Mouse (Mus musculus): ENCODE measurements around the gene Rps12-ps3. TPM values are rescaled to one million over a fixed set of nuclear protein-coding genes. Genes with fewer than 3 reads are reported as not detected.

The Rps12-ps3 gene
- total RNA-seq, 4 experiments from 2014 or later: 166 to 376 (median 279) TPM

DNA sequence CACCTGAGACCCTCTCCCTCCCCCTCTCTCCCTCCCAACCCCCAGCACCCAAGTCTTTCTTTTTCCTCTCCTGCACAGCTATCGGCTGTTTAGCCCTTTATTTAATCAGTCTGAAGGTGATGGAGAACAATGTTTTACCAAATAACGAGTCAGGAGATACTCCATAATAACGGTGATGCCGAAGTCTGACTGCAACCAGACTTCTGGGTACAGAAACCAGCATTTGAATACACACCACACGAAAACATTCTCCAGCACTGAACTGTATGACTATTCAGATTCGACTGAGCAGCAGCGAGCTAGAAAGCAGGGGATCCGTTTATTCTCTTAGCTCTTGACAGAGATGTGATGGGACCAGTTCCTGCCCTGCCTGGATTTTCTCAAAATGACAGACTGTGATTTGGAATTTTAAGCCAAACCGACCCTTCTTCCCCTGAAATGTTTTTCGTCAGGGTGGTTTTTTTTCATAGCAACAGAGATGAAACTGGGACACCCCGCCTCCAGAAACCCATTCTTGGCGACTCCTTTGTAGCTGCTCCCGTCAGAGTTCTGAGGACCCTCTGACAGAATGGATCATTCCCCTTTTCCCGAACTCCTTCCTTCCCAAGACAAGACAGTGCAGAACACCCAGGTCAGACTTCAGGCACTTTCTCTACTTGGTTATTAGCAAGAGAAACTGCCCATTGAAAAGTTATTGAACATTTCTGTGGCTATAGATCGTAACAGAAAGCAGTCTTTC is 29.2 kb downstream of the Rps12-ps3 start:
- DNase-seq (ENCODE audit: low spot score in 2 of 2): no peak

DNA sequence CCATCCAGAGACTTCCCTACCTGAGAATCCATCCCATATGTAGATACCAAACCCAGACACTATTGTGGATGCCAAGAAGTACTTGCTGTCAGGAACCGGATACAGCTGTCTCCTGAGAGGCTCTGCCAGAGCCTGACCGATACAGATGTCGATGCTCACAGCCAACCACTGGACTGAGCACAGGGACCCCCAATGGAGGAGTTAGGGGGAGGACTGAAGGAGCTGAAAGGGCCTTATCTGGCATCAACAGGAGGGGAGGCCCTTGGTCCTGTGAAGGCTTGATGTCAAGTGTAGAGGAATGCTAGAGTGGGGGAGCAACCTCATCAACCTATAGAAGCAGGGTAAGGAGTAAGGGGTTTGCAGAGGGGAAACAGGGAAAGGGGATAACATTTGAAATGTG is 30.7 kb downstream of the Rps12-ps3 start:
- DNase-seq (ENCODE audit: low spot score in 2 of 2): no peak

DNA sequence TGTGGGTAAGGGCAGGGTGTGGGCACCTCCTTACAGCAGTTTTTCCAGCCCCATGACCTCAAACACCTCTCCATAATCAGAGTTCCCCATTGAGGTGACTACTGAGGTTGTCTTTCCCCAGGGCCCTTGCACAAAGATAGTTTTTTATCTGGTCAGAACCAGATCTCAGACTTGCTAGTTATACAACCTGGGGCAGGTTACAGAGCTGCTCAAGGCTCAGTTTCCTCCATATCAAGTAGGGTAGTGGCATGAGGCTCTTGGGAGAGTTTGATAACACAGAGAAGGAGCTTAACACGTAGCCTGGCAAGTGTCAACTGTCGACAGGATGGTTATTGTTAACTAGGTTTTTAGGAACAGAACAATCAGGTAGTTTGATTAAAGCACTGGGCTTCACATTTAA is 32.8 kb downstream of the Rps12-ps3 start:
- no peak for DNase-seq (ENCODE audit: low spot score in 2 of 2)

DNA sequence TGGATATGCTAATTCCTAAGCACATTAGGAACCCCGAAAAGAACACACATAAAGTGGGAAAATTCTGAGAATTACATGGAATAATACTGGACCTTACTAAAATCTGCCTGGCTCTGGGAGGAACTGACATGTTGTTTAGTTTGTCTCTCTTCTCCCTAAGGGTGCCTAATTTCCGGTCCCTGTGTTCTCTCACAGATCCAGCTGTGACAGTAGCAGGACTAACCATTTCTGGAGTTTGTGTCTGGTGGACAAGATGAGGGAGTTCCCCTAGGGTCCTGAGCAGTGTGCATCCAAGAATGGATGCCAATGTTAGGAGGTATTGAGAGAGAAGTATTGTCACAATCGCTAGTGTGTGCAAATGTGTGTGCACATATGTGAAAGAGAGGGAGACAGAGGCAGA is 34.3 kb downstream of the Rps12-ps3 start:
- DNase-seq (ENCODE audit: low spot score in 2 of 2): no peak

DNA sequence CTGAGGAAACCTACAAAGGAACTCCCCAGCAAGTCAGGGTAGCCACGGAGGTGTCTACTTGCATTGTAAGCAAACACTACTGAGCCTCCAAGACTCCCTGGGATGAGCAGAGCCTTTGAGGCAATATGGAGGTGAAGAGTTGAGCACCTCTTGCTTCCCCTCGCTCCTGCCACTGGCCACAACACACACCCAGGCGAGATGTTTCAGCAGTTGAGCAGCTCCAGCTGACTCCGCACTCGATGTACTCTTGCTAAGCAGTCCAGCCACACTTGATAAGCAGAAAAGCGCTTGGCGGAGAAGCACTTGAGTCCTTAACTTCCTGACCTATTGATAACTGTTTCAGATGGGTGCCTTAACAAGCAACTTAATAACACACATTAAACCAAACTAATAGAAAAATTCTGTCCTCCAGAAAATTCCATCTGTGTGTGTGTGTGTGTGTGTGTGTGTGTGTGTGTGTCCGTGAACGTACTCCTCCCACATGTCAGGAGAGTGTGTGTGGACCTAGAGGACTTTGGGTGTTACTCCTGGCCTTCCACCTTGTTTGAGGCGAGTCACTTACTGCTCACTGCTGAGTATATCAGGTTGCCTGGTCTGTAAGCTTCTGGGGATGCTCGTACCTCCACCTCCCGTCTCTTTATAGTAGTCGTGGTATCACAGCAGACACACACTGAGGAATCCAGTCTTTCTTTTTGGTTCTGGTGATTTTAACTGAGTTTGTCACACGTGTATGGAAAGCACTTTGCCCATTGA is 34.9 kb downstream of the Rps12-ps3 start:
- DNase-seq (ENCODE audit: low spot score in 2 of 2): no peak

DNA sequence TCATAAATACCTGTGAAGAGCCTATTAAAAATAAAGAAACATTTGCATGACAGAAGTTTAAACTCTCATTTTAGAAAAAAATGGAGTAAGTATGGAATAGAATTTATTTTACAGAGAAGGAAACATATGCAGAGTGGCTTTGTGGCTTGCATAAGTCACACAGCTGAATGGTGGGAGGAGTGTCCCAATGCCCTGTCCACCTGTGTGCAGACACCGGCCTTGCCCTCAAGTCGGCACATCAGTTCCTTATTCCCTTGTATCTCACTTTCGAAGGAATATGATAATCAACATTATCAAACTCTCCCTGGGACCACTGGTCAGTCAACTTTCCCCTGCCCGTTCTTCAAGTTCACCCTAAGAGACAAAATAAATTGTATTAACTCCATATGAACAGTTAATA is 35.8 kb downstream of the Rps12-ps3 start:
- DNase-seq (ENCODE audit: low spot score in 2 of 2): no peak

DNA sequence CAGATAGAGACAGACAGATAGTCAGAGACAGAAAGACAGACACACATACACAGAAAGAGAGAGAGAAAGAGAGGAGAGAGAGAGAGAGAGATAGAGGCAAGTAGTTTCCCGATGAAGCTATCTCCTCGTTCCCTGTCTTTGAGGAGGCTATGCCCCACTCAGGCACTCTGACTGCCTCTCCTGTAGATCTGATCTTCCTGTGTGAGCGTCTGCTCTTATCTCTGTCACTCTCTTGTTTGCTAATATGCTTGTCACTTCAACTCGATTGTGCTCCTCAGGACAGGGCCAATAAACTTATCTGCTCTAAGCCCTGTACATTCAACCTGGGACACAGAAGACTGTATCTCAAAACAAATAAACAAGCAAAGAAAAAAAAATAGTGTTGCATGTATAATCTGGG is 37.1 kb downstream of the Rps12-ps3 start:
- DNase-seq (ENCODE audit: low spot score in 2 of 2): no peak

DNA sequence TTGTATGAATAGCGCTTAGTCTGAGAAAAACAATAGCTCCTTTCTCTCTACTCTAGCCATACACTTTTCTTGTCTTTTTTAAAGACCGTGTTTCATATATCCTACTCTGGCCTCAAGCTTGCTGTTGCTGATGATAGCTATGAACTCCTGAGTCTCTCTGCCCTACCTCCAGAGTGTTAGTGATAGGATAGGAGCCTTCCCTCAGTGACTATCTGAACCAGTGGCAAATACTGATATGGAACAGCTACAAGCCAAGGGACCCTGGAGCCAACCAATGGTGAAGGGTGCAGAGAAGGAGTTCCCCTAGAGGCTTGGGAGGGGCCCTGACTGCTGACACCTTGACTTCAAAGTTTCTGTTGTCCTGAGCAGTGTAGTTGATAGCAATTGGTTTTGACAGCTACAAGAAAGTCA is 38.4 kb downstream of the Rps12-ps3 start:
- no peak for DNase-seq (ENCODE audit: low spot score in 2 of 2)

DNA sequence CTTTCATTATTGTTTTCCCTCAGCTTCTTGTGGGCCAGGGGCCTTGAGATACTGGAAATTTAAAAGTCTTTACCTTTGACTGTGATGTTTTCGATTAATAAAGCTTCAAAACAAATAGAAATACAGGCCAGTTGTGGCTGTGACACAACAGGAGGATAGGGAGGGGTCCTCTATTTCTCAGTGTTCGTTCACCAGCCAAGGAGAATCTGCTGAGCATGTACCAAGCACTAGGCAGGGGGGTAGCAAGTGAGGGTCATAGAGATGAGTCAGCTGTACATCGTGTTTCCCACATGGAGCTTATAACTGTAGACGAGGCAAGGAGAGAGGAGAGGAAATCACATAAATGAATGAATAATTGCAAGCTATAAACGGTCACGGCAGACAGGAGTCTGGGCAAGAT is 40.6 kb downstream of the Rps12-ps3 start:
- DNase-seq (ENCODE audit: low spot score in 2 of 2): no peak

DNA sequence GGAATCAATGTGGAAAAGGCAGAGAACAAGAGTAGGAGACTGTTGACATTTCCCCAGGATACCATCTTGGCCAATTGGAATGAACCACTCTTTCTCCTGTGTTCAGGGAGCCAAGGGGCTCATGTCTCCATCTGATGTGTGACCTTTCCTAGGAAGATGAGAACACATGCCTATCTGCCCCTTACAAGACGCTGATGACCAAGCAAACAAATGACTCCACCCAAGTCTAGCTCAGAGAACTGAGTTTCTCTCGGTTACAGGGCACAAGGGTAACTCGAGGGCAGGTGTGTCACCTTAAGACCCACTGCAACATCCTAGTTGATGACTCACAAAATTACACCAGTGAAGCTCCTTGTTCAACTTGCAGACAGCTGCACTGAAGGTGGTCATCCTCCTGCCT is 41.6 kb downstream of the Rps12-ps3 start:
- DNase-seq (ENCODE audit: low spot score in 2 of 2): no peak

DNA sequence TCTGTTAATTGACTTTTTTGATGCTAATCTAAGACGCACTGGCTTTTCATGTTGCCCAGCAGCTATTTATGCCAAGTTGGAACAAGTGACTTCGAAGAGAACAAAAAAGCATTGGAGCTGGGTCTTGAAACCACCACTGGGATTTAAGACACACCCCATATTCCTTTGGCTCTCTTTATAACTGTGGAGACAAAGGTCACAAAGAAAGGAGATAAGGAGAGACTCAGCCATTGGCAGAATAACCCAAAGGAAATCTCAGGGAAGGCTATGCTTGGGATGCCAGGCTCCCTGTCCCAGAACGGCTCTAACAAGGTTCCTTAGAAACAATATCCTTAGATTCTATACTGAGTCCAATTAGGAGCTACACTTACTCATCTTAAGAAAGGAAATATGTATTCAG is 44.6 kb downstream of the Rps12-ps3 start:
- DNase-seq (ENCODE audit: low spot score in 2 of 2): no peak

DNA sequence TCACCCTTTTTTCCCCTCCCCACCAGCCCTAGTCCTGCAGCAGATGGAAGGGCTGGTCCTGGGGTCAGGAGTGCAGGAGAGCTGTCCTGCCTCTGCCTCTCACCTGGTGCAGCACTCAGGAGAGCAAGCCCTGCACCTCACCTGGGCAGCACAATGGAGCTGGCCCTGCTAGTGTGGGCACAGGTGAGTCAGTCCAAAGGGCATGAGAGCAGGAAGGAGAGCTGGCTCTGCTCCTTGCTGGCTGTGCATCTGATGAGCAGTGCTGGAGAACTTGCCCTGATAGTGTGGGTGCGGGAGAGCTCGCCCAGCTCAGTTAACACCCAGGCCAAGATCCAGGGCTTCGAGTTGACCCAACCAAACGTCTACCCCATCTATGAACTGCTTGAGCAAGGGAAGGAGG is 45.8 kb downstream of the Rps12-ps3 start:
- no peak for DNase-seq (ENCODE audit: low spot score in 2 of 2)

DNA sequence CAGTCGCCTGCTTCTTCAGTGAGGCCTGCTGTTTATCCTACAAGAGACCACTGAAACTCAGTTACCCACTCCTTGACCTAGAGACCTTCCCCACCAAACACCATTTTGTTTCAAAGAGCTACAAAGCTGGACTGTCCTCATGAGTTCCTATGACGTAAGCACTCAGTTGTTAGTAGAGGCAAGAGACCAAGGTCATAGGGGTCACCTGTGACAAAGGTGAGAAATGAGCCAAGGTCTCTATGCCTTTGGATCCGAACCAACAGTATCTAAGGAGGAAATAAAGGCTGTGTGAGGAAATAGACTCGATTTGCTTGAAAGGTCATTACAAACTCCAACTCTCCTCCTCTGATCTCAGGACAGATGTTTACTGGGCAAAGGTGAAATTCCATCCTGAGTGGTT is 48.9 kb downstream of the Rps12-ps3 start:
- no peak for DNase-seq (ENCODE audit: low spot score in 2 of 2)

Other genes starting within 250 kb of the Rps12-ps3 start
- gene Shtn1, start 246.2 kb upstream of the Rps12-ps3 start, total RNA-seq (2022): 10 to 100 TPM; 24.6 to 29.8 (median 26.3) TPM
- 1 to 10 TPM in 2 of 4 experiments, under 1 TPM in 1, not detected in 1; 0.86 to 1.3 (median 1.0) TPM for gene Vax1, start 152.2 kb upstream of the Rps12-ps3 start, total RNA-seq (2022)
- not detected for gene Kcnk18, start 103.1 kb upstream of the Rps12-ps3 start, total RNA-seq (2022)
- 1 to 10 TPM in 2 of 4 experiments, under 1 TPM in 2; 0.84 to 1.2 (median 1.1) TPM for gene Slc18a2, start 61.4 kb upstream of the Rps12-ps3 start, total RNA-seq (2022)
- gene Pdzd8, start 23.5 kb downstream of the Rps12-ps3 start, total RNA-seq (2022): 10 to 100 TPM; 44.8 to 51.3 (median 50.1) TPM
- gene Emx2, start 136.1 kb downstream of the Rps12-ps3 start, total RNA-seq (2022): 10 to 100 TPM; 17.4 to 25.8 (median 21.9) TPM

All from layer of hippocampus, adult 8-10 months (tissue).